Mouse (Mus musculus): ENCODE measurements around the gene Cic. TPM values are rescaled to one million over a fixed set of nuclear protein-coding genes. Genes with fewer than 3 reads are reported as not detected.

Gene Cic
- polyA plus RNA-seq, 1 experiment from 2014 or later = 25.2 TPM

- DNase-seq (ENCODE audit: low spot score) = no peak
- Histone ChIP-seq H3K9ac (ENCODE audit: low read depth, low read length) (no peak overlapping the region; the same call in 1 of the 2 replicates), H3K36me3 (ENCODE audit: control insufficient read depth, insufficient read depth, low read length) (peaks cover 18% of the 10 kb centered on the region; the same call in 1 of the 2 replicates), H3K27ac (ENCODE audit: low read depth, low read length) (peak overlapping the region; percentile 83), H3K4me1 (replicated peaks; ENCODE audit: control insufficient read depth, insufficient read depth, low read length) (peaks cover 53% of the 10 kb centered on the region), H3K4me2 (no peak overlapping the region), H3K9me3 (ENCODE audit: control insufficient read depth, low read length) (no peaks in the 10 kb centered on the region), H3K4me3 (ENCODE audit: low read depth, low read length) (no peak overlapping the region), H3K27me3 (replicated peaks; ENCODE audit: control insufficient read depth, insufficient read depth, low read length) (no peaks in the 10 kb centered on the region)
- whole genome bisulfite sequencing = 91% methylated on average over 35 of the region's 35 CpGs
- no peak for ATAC-seq (replicated peaks; ENCODE audit: low FRiP score)
Measured at GRCm38 (mm10) chr7:25270652-25271633, 3.4 kb downstream of the Cic start.

GRCm38 (mm10) chr7:25271651-25272444 lies 4.3 kb downstream of the Cic start:
- Histone ChIP-seq H3K36me3 (ENCODE audit: control insufficient read depth, insufficient read depth, low read length) (peaks cover 18% of the 10 kb centered on the region; the same call in 1 of the 2 replicates), H3K27ac (ENCODE audit: low read depth, low read length) (peak overlapping the region; percentile 42; the same call in 1 of the 2 replicates), H3K9ac (ENCODE audit: low read depth, low read length) (0 out of 2 replicates have a peak overlapping the region, but pooled peaks have one; percentile 10), H3K4me2 (no peak overlapping the region), H3K9me3 (ENCODE audit: control insufficient read depth, low read length) (no peaks in the 10 kb centered on the region), H3K27me3 (replicated peaks; ENCODE audit: control insufficient read depth, insufficient read depth, low read length) (no peaks in the 10 kb centered on the region), H3K4me1 (replicated peaks; ENCODE audit: control insufficient read depth, insufficient read depth, low read length) (peaks cover 55% of the 10 kb centered on the region), H3K4me3 (ENCODE audit: low read depth, low read length) (no peak overlapping the region)
- 87% methylated on average over 30 of the region's 30 CpGs for WGBS
- no peak for ATAC-seq (replicated peaks; ENCODE audit: low FRiP score)
- DNase-seq (ENCODE audit: low spot score) = no peak

DNA sequence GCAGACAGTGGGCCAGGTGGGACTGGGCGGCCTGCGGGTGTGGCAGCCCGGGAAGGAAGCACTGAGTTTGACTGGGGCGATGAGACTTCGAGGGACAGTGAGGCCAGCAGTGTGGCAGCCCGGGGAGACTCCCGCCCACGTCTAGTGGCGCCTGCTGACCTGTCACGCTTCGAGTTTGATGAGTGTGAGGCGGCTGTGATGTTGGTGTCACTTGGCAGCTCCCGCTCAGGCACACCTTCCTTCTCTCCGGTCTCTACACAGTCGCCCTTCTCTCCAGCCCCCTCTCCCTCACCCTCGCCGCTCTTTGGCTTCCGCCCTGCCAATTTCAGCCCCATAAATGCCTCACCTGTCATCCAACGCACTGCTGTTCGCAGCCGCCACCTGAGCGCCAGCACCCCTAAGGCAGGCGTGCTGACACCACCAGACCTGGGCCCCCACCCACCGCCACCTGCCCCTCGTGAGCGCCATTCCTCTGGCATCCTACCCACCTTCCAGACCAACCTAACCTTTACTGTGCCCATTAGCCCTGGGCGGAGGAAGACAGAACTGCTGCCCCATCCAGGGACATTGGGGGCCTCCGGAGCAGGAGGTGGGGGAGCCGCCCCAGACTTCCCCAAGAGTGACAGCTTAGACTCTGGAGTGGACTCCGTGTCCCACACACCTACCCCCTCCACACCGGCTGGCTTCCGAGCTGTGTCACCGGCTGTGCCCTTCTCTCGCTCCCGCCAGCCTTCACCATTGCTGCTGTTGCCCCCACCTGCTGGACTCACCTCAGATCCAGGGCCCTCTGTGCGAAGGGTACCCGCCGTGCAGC lies 5.1 kb downstream of the Cic start:
- H3K9ac ChIP-seq (ENCODE audit: low read depth, low read length) = peak overlapping the region; percentile 60; the same call in 1 of the 2 replicates
- H3K27me3 ChIP-seq (replicated peaks; ENCODE audit: control insufficient read depth, insufficient read depth, low read length) = no peaks in the 10 kb centered on the region
- H3K4me3 ChIP-seq (ENCODE audit: low read depth, low read length) = no peak overlapping the region
- H3K4me2 ChIP-seq = peak overlapping the region; percentile 59
- 88% methylated on average over 38 of the region's 38 CpGs for whole genome bisulfite sequencing
- DNase-seq (ENCODE audit: low spot score) (no peak), ATAC-seq (replicated peaks; ENCODE audit: low FRiP score) (no peak)
- H3K27ac ChIP-seq (ENCODE audit: low read depth, low read length) = peak overlapping the region; percentile 97
- no peaks in the 10 kb centered on the region for H3K9me3 ChIP-seq (ENCODE audit: control insufficient read depth, low read length)
- H3K36me3 ChIP-seq (ENCODE audit: control insufficient read depth, insufficient read depth, low read length) = peaks cover 18% of the 10 kb centered on the region; the same call in 1 of the 2 replicates
- H3K4me1 ChIP-seq (replicated peaks; ENCODE audit: control insufficient read depth, insufficient read depth, low read length) = peaks cover 58% of the 10 kb centered on the region

- ATAC-seq (replicated peaks; ENCODE audit: low FRiP score) (peak; percentile 80), DNase-seq (ENCODE audit: low spot score) (no peak)
- peak overlapping the region; percentile 0; the same call in 1 of the 2 replicates for H3K4me3 ChIP-seq (ENCODE audit: low read depth, low read length)
- H3K9me3 ChIP-seq (ENCODE audit: control insufficient read depth, low read length) = no peaks in the 10 kb centered on the region
- H3K4me1 ChIP-seq (replicated peaks; ENCODE audit: control insufficient read depth, insufficient read depth, low read length) = peaks cover 60% of the 10 kb centered on the region
- peak overlapping the region; percentile 60 for H3K9ac ChIP-seq (ENCODE audit: low read depth, low read length)
- 79% methylated on average over 22 of the region's 22 CpGs for WGBS
- H3K27ac ChIP-seq (ENCODE audit: low read depth, low read length) = peak overlapping the region; percentile 97
- peaks cover 18% of the 10 kb centered on the region; the same call in 1 of the 2 replicates for H3K36me3 ChIP-seq (ENCODE audit: control insufficient read depth, insufficient read depth, low read length)
- peak overlapping the region; percentile 59 for H3K4me2 ChIP-seq
- H3K27me3 ChIP-seq (replicated peaks; ENCODE audit: control insufficient read depth, insufficient read depth, low read length) = no peaks in the 10 kb centered on the region
Measured at GRCm38 (mm10) chr7:25273259-25274241, 6.0 kb downstream of the Cic start.

- DNase-seq (ENCODE audit: low spot score) (no peak), ATAC-seq (replicated peaks; ENCODE audit: low FRiP score) (0 out of 2 replicates have a peak, but pooled peaks have one; percentile 14)
- Histone ChIP-seq H3K36me3 (ENCODE audit: control insufficient read depth, insufficient read depth, low read length) (peaks cover 18% of the 10 kb centered on the region; the same call in 1 of the 2 replicates), H3K4me1 (replicated peaks; ENCODE audit: control insufficient read depth, insufficient read depth, low read length) (peaks cover 52% of the 10 kb centered on the region), H3K4me3 (ENCODE audit: low read depth, low read length) (peak overlapping the region; percentile 0; the same call in 1 of the 2 replicates), H3K9ac (ENCODE audit: low read depth, low read length) (peak overlapping the region; percentile 60), H3K4me2 (peak overlapping the region; percentile 59), H3K27ac (ENCODE audit: low read depth, low read length) (peak overlapping the region; percentile 97), H3K9me3 (ENCODE audit: control insufficient read depth, low read length) (no peaks in the 10 kb centered on the region), H3K27me3 (replicated peaks; ENCODE audit: control insufficient read depth, insufficient read depth, low read length) (no peaks in the 10 kb centered on the region)
- 34% methylated on average over 5 of the region's 5 CpGs for WGBS
Measured at GRCm38 (mm10) chr7:25274571-25274970, 7.1 kb downstream of the Cic start.

DNA sequence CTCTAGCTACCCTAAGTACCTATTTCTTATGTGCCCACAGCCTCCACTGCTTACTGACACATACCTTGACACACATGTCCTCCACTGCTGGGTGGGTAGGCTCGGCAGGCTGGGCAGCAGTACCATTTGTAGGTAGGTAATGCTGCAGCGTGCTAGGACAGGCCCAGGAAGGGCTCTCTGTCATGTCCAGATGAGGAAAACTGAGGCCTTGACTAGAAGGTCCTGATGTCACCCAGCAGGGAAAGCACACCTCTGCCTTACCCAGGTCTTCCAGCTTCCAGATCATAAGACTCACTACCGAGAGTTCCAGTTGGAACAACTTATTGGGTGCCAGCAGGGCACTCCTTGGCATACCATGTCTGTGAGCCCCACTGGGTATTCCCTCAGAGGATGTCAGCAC lies 7.5 kb downstream of the Cic start:
- Histone ChIP-seq H3K27ac (ENCODE audit: low read depth, low read length) (peak overlapping the region; percentile 97), H3K36me3 (ENCODE audit: control insufficient read depth, insufficient read depth, low read length) (peaks cover 18% of the 10 kb centered on the region; the same call in 1 of the 2 replicates), H3K27me3 (replicated peaks; ENCODE audit: control insufficient read depth, insufficient read depth, low read length) (no peaks in the 10 kb centered on the region), H3K9me3 (ENCODE audit: control insufficient read depth, low read length) (no peaks in the 10 kb centered on the region), H3K4me2 (peak overlapping the region; percentile 59), H3K4me3 (ENCODE audit: low read depth, low read length) (no peak overlapping the region; the same call in 1 of the 2 replicates), H3K4me1 (replicated peaks; ENCODE audit: control insufficient read depth, insufficient read depth, low read length) (peaks cover 52% of the 10 kb centered on the region), H3K9ac (ENCODE audit: low read depth, low read length) (peak overlapping the region; percentile 60)
- no peak for ATAC-seq (replicated peaks; ENCODE audit: low FRiP score)
- WGBS = 84% methylated on average over 3 of the region's 3 CpGs
- DNase-seq (ENCODE audit: low spot score) = no peak

DNA sequence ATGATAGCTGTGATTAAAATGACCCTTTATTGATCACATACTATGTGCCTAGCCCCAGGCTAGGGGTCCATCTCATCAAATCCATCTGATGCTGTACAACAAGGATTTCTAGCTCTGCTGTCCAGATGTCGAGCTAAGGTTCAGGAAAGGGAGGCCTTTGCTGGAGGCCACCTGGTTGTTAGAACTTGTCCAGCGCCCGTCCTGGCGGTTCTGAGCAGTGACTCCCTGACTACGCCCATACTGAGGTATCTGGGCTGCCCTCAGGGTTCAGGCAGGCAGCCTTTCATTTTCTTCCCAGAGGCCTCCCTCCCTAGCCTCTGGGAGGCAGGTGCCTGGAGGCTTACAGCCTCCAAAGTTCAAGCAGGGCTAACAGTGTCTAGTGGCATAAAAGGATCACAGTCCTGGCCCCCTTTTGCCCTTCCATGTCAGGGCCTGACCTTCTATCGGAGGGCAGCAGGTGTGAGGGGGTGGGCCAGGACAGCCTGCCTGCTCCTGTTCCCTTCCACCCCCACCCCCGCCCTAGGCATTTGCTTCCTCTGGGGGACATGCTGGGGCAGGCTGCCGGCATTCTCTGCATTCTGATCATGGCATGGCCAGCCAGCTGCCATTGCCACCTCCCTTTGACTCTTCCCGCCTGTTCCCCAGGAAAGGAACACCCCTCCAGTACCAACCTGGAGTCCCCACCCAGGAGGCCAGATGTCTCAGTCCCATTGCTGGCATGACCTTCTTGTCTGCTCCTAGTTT lies 8.2 kb downstream of the Cic start:
- H3K4me3 ChIP-seq (ENCODE audit: low read depth, low read length) = no peak overlapping the region; the same call in 1 of the 2 replicates
- H3K9ac ChIP-seq (ENCODE audit: low read depth, low read length) = peak overlapping the region; percentile 45
- peaks cover 57% of the 10 kb centered on the region for H3K4me1 ChIP-seq (replicated peaks; ENCODE audit: control insufficient read depth, insufficient read depth, low read length)
- no peak for DNase-seq (ENCODE audit: low spot score)
- no peak for ATAC-seq (replicated peaks; ENCODE audit: low FRiP score)
- H3K27ac ChIP-seq (ENCODE audit: low read depth, low read length) = peak overlapping the region; percentile 29; the same call in 1 of the 2 replicates
- no peaks in the 10 kb centered on the region for H3K9me3 ChIP-seq (ENCODE audit: control insufficient read depth, low read length)
- peaks cover 18% of the 10 kb centered on the region; the same call in 1 of the 2 replicates for H3K36me3 ChIP-seq (ENCODE audit: control insufficient read depth, insufficient read depth, low read length)
- H3K4me2 ChIP-seq = peak overlapping the region; percentile 16
- WGBS = 65% methylated on average over 9 of the region's 9 CpGs
- H3K27me3 ChIP-seq (replicated peaks; ENCODE audit: control insufficient read depth, insufficient read depth, low read length) = no peaks in the 10 kb centered on the region
